Mouse (Mus musculus) B cell, adult 2 months (primary cell): ENCODE measurements at regions not wholly inside any gene's neighbourhood (a gene's known extent, or its start where the extent isn't known, plus 50 kb on each side); places are given as distances from the start of the nearest gene placed in this dataset.

ENCODE experiments used
- DNase-seq, 2 experiments: peaks; one replicate each; pipeline ENCODE4 v3.0.0; 2022

- DNase-seq, result no peak
Observed at GRCm38 (mm10) chr8:92427801-92428200, 70.4 kb downstream of the Irx5 start.

- no peak for DNase-seq
Observed at GRCm38 (mm10) chr8:92437075-92437663, 79.7 kb downstream of the Irx5 start.

GRCm38 (mm10) chr8:92438294-92438693 lies 80.9 kb downstream of the Irx5 start:
- DNase-seq, result no peak

GRCm38 (mm10) chr8:92439713-92440436 lies 82.5 kb downstream of the Irx5 start:
- no peak for DNase-seq

- no peak for DNase-seq
Observed at GRCm38 (mm10) chr8:92442086-92442485, 84.7 kb downstream of the Irx5 start.

- no peak for DNase-seq
Observed at GRCm38 (mm10) chr8:92459291-92459690, 101.9 kb downstream of the Irx5 start.

- DNase-seq, result no peak
Observed at GRCm38 (mm10) chr8:92460129-92460953, 102.9 kb downstream of the Irx5 start.

- no peak for DNase-seq
Observed at GRCm38 (mm10) chr8:92469141-92470000, 111.9 kb downstream of the Irx5 start.

- no peak for DNase-seq
Observed at GRCm38 (mm10) chr8:92472257-92472656, 114.8 kb downstream of the Irx5 start.

- no peak for DNase-seq
Observed at GRCm38 (mm10) chr8:92472817-92473216, 115.4 kb downstream of the Irx5 start.

- DNase-seq, result no peak
Observed at GRCm38 (mm10) chr8:92482393-92482792, 125.0 kb downstream of the Irx5 start.

GRCm38 (mm10) chr8:92483055-92483765 lies 125.8 kb downstream of the Irx5 start:
- no peak for DNase-seq

GRCm38 (mm10) chr8:92488526-92489159 lies 131.2 kb downstream of the Irx5 start:
- DNase-seq, result no peak

GRCm38 (mm10) chr8:92491533-92491932 lies 134.1 kb downstream of the Irx5 start:
- no peak for DNase-seq

GRCm38 (mm10) chr8:92493403-92493802 lies 136.0 kb downstream of the Irx5 start:
- no peak for DNase-seq

- DNase-seq, result no peak
Observed at GRCm38 (mm10) chr8:92505552-92506281, 148.3 kb downstream of the Irx5 start.

GRCm38 (mm10) chr8:92506436-92506835 lies 149.0 kb downstream of the Irx5 start:
- no peak for DNase-seq

GRCm38 (mm10) chr8:92506906-92507305 lies 149.5 kb downstream of the Irx5 start:
- DNase-seq, result no peak

- DNase-seq, result no peak
Observed at GRCm38 (mm10) chr8:92515385-92515784, 158.0 kb downstream of the Irx5 start.

GRCm38 (mm10) chr8:92518031-92518430 lies 156.1 kb upstream of the Irx6 start:
- no peak for DNase-seq

GRCm38 (mm10) chr8:92518486-92518885 lies 155.6 kb upstream of the Irx6 start:
- no peak for DNase-seq
